27 mouse cellular contexts compared by ENCODE assay signal in genomic region chr1:152720969-152721368, GRCm38 (mm10). TPM values are rescaled to one million over a fixed set of nuclear protein-coding genes. Genes with fewer than 3 reads are reported as not detected.
A peak's percentile ranks its signal among the peaks of the same experiment; 100 is the strongest.
DNase-seq lines count a peak whose midpoint lies in the region; ATAC-seq lines count a peak whose summit lies in the region.
"Had no signal": no experiment of that assay in that cellular context is flagged by ENCODE, and none has a peak within 500 bp of the region (broad histone marks: within the 10 kb centered on the region; RNA-seq: fewer than 3 reads in every experiment).

No protein-coding gene starts in this region.

- ATAC-seq in heart, embryonic 12.5 days (ENCODE audit: insufficient number of reproducible peaks, low FRiP score): no peak
- peak; percentile 81 for ATAC-seq in intestine, embryonic 15.5 days
- ATAC-seq: forebrain, postnatal 0 days; midbrain, embryonic 15.5 days; Patski had no signal

- no peaks in the 10 kb centered on the region for H3K36me3 ChIP-seq in heart, embryonic 12.5 days
- no peaks in the 10 kb centered on the region for H3K36me3 ChIP-seq in intestine, embryonic 15.5 days
- H3K36me3 ChIP-seq: embryonic facial prominence, embryonic 15.5 days; hindbrain, embryonic 13.5 days; kidney, embryonic 15.5 days; limb, embryonic 12.5 days; liver, embryonic 13.5 days; midbrain, embryonic 15.5 days; neural tube, embryonic 15.5 days had no signal

- no peaks in the 10 kb centered on the region for H3K27me3 ChIP-seq in heart, embryonic 12.5 days (replicated peaks)
- H3K27me3 ChIP-seq in intestine, embryonic 15.5 days (replicated peaks): no peaks in the 10 kb centered on the region
- H3K27me3 ChIP-seq: embryonic facial prominence, embryonic 15.5 days; hindbrain, embryonic 13.5 days; kidney, embryonic 15.5 days; limb, embryonic 12.5 days; liver, embryonic 13.5 days; midbrain, embryonic 15.5 days; neural tube, embryonic 15.5 days; Patski had no signal

- DNase-seq in heart, adult 11 months: no peak
- DNase-seq in ES-CJ7 (ENCODE audit: low read depth, low spot score): peak; percentile 23
- DNase-seq in naive thymus-derived CD4-positive, alpha-beta T cell, adult 2 months (ENCODE audit: low read depth): peak; percentile 23
- no peak for DNase-seq in right cerebral cortex, adult 2 months (ENCODE audit: low spot score in 2 of 2)
- no peak for DNase-seq in layer of hippocampus, adult 9-10 months (ENCODE audit: low spot score)
- DNase-seq: adrenal gland, postnatal 25 days; cerebellum, adult 11 months; cerebellum, postnatal 14 days; embryo, embryonic 11 days; forebrain, postnatal 0 days; heart, postnatal 14 days; kidney, postnatal 4 days; liver, embryonic 13.5 days; lung, embryonic 14.5 days; lung, postnatal 36 days; right cerebral cortex, postnatal 25 days; thymus, postnatal 14 days had no signal

- no peak overlapping the region for H3K9ac ChIP-seq in heart, embryonic 12.5 days
- no peak overlapping the region for H3K9ac ChIP-seq in intestine, embryonic 15.5 days
- H3K9ac ChIP-seq: embryonic facial prominence, embryonic 15.5 days; forebrain, postnatal 0 days; hindbrain, embryonic 13.5 days; kidney, embryonic 15.5 days; limb, embryonic 12.5 days; liver, embryonic 13.5 days; lung, embryonic 14.5 days; midbrain, embryonic 15.5 days; neural tube, embryonic 15.5 days had no signal

- no peak overlapping the region for H3K4me3 ChIP-seq in heart, embryonic 12.5 days
- no peak overlapping the region for H3K4me3 ChIP-seq in intestine, embryonic 15.5 days (replicated peaks)
- H3K4me3 ChIP-seq: embryonic facial prominence, embryonic 15.5 days; hindbrain, embryonic 13.5 days; kidney, embryonic 15.5 days; limb, embryonic 12.5 days; liver, embryonic 13.5 days; midbrain, embryonic 15.5 days; myocyte; neural tube, embryonic 15.5 days had no signal

- 55% methylated on average over 4 of the region's 4 CpGs for WGBS in heart, embryonic 12.5 days
- WGBS in intestine, embryonic 15.5 days: 67% methylated on average over 4 of the region's 4 CpGs

- no peak overlapping the region for H3K4me2 ChIP-seq in heart, embryonic 12.5 days
- H3K4me2 ChIP-seq in intestine, embryonic 15.5 days (replicated peaks): no peak overlapping the region
- H3K4me2 ChIP-seq: embryonic facial prominence, embryonic 15.5 days; hindbrain, embryonic 13.5 days; kidney, embryonic 15.5 days; limb, embryonic 12.5 days; liver, embryonic 13.5 days; lung, embryonic 14.5 days; midbrain, embryonic 15.5 days; neural tube, embryonic 15.5 days had no signal

- H3K4me1 ChIP-seq in heart, embryonic 12.5 days (replicated peaks): peaks cover 42% of the 10 kb centered on the region
- peaks cover 8% of the 10 kb centered on the region; the same call in 1 of the 2 replicates for H3K4me1 ChIP-seq in intestine, embryonic 15.5 days (replicated peaks)
- H3K4me1 ChIP-seq: hindbrain, embryonic 13.5 days; midbrain, embryonic 15.5 days; neural tube, embryonic 15.5 days had no signal

- no peaks in the 10 kb centered on the region for H3K9me3 ChIP-seq in heart, embryonic 12.5 days (replicated peaks)
- H3K9me3 ChIP-seq in intestine, embryonic 15.5 days: no peaks in the 10 kb centered on the region
- H3K9me3 ChIP-seq: embryonic facial prominence, embryonic 15.5 days; hindbrain, embryonic 13.5 days; kidney, embryonic 15.5 days; limb, embryonic 12.5 days; liver, embryonic 13.5 days; midbrain, embryonic 15.5 days; neural tube, embryonic 15.5 days had no signal

- H3K27ac ChIP-seq in heart, embryonic 12.5 days (ENCODE audit: poor library complexity, severe bottlenecking): peak overlapping the region; percentile 51; the same call in 1 of the 2 replicates
- no peak overlapping the region for H3K27ac ChIP-seq in intestine, embryonic 15.5 days
- H3K27ac ChIP-seq: embryonic facial prominence, embryonic 15.5 days; hindbrain, embryonic 13.5 days; kidney, embryonic 15.5 days; limb, embryonic 12.5 days; liver, embryonic 13.5 days; midbrain, embryonic 15.5 days had no signal

RNA-seq across cellular contexts. Expression of gene Apobec4, which starts 29.4 kb away (rescaled TPM):
- not detected in 2 replicates for polyA plus RNA-seq in heart, embryonic 12.5 days (2016; fragmentation: Nextera tagmentation; extraction: Ambion mirVana)
- polyA plus RNA-seq in intestine, embryonic 15.5 days (2015; fragmentation: Nextera tagmentation; extraction: Ambion mirVana): not detected in 2 replicates
- polyA plus RNA-seq: hindbrain, embryonic 13.5 days; kidney, embryonic 15.5 days; limb, embryonic 12.5 days; liver, embryonic 13.5 days; lung, embryonic 14.5 days; midbrain, embryonic 15.5 days; myocyte; Patski had no signal

RNA-seq across cellular contexts. Expression of gene Rgl1, which starts 45.2 kb away (rescaled TPM):
- 66.1 and 73.5 TPM in 2 replicates for polyA plus RNA-seq in heart, embryonic 12.5 days (2016; fragmentation: Nextera tagmentation; extraction: Ambion mirVana)
- 44.2 and 44.8 TPM in 2 replicates for polyA plus RNA-seq in intestine, embryonic 15.5 days (2015; fragmentation: Nextera tagmentation; extraction: Ambion mirVana)

RNA-seq across cellular contexts. Expression of gene Arpc5, which starts 45.4 kb away (rescaled TPM):
- polyA plus RNA-seq in heart, embryonic 12.5 days (2016; fragmentation: Nextera tagmentation; extraction: Ambion mirVana): 245 and 249 TPM in 2 replicates
- polyA plus RNA-seq in intestine, embryonic 15.5 days (2015; fragmentation: Nextera tagmentation; extraction: Ambion mirVana): 327 and 358 TPM in 2 replicates

Comparison
In these comparisons a context has a peak if more than half of its experiments do, and no peak if none do; other contexts are left out.
1. DNase-seq: peak in ES-CJ7 (single experiment) and naive thymus-derived CD4-positive, alpha-beta T cell, adult 2 months (single experiment); none in heart, adult 11 months (single experiment), right cerebral cortex, adult 2 months (0 of 2) and layer of hippocampus, adult 9-10 months (single experiment).